Mouse (Mus musculus): ENCODE measurements around the gene H2-Q6.
"Not testable (repeated sequence)": the region's sequence is repeated elsewhere in the genome, so short reads cannot be mapped to it uniquely, and the experiment has no call there.

- not testable (repeated sequence) for TF ChIP-seq GATA1 (IDR thresholded peaks at IDR 0.05; ENCODE audit: borderline replicate concordance, low read length); FLI1 (IDR thresholded peaks at IDR 0.05; ENCODE audit: low read length)
These were observed 824 bp downstream of the H2-Q6 start for GRCm38 (mm10) chr17:35425474-35425873.

Measured in megakaryocyte, embryonic 14.5 days (primary cell).